Mouse (Mus musculus): ENCODE data around the gene Nolc1. TPM values are rescaled to one million over a fixed set of nuclear protein-coding genes. Genes with fewer than 3 reads are reported as not detected.

Nolc1 gene
- polyA plus RNA-seq, 1 experiment from 2014 or later = 22.5 TPM

DNA sequence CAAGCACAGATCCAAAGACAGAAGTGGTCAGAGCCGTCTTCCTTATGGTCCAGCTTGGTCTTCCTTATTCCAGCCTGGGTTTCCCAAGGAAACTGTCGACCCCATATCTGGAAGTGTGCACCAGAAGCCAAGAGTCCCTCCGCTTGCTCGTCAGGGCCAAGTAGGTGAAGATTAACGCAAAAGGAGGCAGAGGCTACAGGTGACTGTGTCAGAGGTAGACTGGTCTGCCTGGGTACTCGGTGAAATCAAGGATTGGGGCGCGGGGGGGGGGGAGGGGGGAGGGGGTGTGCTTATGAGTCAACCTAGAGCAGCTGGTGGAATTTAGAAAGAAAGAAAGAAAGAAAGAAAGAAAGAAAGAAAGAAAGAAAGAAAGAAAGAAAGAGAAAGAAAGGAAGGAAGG lies 55.6 kb downstream of the Nolc1 start:
- H3K4me3 ChIP-seq (ENCODE audit: low read depth, low read length) = peak overlapping the region; percentile 28; the same call in 1 of the 2 replicates
- H3K4me2 ChIP-seq (replicated peaks; ENCODE audit: low read depth, low read length) = peak overlapping the region; percentile 50
- no peak for DNase-seq (ENCODE audit: low spot score)
- no peak overlapping the region for H3K27ac ChIP-seq (ENCODE audit: low read length)
- H3K9me3 ChIP-seq (ENCODE audit: low read length) = no peaks in the 10 kb centered on the region
- H3K27me3 ChIP-seq (replicated peaks; ENCODE audit: insufficient read depth, low read length) = peaks cover 30% of the 10 kb centered on the region
- 7% methylated on average over 7 of the region's 8 CpGs for WGBS
- no peak for ATAC-seq
- no peak overlapping the region for H3K9ac ChIP-seq (replicated peaks; ENCODE audit: low read depth)
- H3K36me3 ChIP-seq (ENCODE audit: insufficient read depth, low read length) = no peaks in the 10 kb centered on the region
- TF ChIP-seq CTCF (IDR thresholded peaks at IDR 0.05) (no peak), EP300 (IDR thresholded peaks at IDR 0.05) (no peak)
- H3K4me1 ChIP-seq (ENCODE audit: insufficient read depth, low read depth, low read length) = peaks cover 13% of the 10 kb centered on the region; the same call in 1 of the 2 replicates

DNA sequence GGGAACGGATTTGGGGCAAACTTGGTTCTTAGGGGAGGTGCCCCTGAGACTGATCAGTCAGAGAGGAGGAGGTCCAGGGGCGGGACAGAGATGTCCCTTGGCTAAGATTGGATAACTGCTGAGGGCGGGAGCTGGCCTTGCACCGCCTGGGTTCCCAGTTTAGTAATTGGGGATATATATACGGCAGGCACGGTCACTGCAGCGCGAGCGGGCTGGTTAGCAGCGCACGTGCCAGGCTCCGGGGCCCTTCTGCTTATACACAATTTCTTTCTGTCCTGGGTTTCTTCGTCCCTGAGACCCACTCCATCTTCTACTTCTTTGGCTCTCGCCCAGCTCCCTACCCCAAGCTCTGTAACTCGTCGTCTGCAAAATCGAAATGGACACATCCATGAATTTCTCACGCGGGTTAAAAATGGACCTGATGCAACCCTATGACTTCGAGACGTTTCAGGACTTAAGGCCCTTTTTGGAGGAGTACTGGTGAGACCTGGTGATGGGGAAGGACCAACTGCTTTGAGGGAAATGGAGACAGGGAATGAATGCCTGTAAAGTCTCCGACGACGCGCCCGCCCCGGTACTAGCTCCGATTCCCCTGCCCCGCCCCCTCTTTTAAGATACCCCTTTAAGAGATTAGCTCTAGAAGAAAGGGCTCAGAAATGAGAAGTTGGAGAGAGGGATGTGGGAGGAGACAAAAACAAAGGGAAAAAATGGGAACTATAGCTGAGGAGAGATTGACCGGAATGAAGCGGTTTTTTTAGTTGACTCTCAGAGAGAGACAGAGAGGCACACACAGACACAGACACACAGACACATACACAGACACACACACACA lies 56.2 kb downstream of the Nolc1 start, which contains the start of gene Elovl3:
Gene Elovl3 (plus strand): TSS at position 204 of the 832 bp plus-strand sequence.
- H3K4me2 ChIP-seq (replicated peaks; ENCODE audit: low read depth, low read length) = peak within 1 kb of the TSS; percentile 50
- DNase-seq (ENCODE audit: low spot score) (peak; percentile 72), ATAC-seq (peak; percentile 76)
- no peak within 1 kb of the TSS for H3K27ac ChIP-seq (ENCODE audit: low read length)
- TF ChIP-seq EP300 (IDR thresholded peaks at IDR 0.05) (no peak), CTCF (IDR thresholded peaks at IDR 0.05) (no peak)
- H3K36me3 ChIP-seq (ENCODE audit: insufficient read depth, low read length) = no peaks in the 10 kb centered on the region
- H3K9me3 ChIP-seq (ENCODE audit: low read length) = no peaks in the 10 kb centered on the region
- peaks cover 36% of the 10 kb centered on the region for H3K27me3 ChIP-seq (replicated peaks; ENCODE audit: insufficient read depth, low read length)
- peaks cover 18% of the 10 kb centered on the region; the same call in 1 of the 2 replicates for H3K4me1 ChIP-seq (ENCODE audit: insufficient read depth, low read depth, low read length)
- H3K9ac ChIP-seq (replicated peaks; ENCODE audit: low read depth) = no peak within 1 kb of the TSS
- 3% methylated on average over 31 of the region's 31 CpGs for WGBS
- peak within 1 kb of the TSS; percentile 28; the same call in 1 of the 2 replicates for H3K4me3 ChIP-seq (ENCODE audit: low read depth, low read length)

DNA sequence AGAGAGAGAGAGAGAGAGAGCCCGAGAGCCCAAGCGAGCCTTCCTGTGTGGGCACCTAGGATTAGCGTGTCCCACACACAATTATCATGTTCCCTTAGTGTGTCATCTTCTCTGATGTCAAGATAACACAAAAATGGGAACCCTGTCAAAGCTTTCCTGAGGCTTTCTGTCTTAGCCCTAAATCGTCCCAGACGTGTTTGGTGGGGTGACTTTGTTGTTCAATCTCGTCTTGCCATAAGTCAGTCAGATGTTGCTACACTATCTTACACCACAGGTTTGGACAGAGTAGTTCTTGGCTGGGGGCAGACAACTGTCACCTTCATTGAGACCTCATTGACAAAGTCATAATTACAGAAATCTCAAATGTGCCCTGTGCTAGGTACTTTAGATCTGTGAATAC lies 56.9 kb downstream of the Nolc1 start:
- peaks cover 18% of the 10 kb centered on the region; the same call in 1 of the 2 replicates for H3K4me1 ChIP-seq (ENCODE audit: insufficient read depth, low read depth, low read length)
- H3K9ac ChIP-seq (replicated peaks; ENCODE audit: low read depth) = no peak overlapping the region
- peaks cover 38% of the 10 kb centered on the region for H3K27me3 ChIP-seq (replicated peaks; ENCODE audit: insufficient read depth, low read length)
- H3K4me2 ChIP-seq (replicated peaks; ENCODE audit: low read depth, low read length) = no peak overlapping the region
- no peak overlapping the region for H3K27ac ChIP-seq (ENCODE audit: low read length)
- H3K9me3 ChIP-seq (ENCODE audit: low read length) = no peaks in the 10 kb centered on the region
- WGBS = 44% methylated on average over 6 of the region's 6 CpGs
- peak; percentile 9 for DNase-seq (ENCODE audit: low spot score)
- TF ChIP-seq CTCF (IDR thresholded peaks at IDR 0.05) = no peak
- TF ChIP-seq EP300 (IDR thresholded peaks at IDR 0.05) = no peak
- no peak overlapping the region for H3K4me3 ChIP-seq (ENCODE audit: low read depth, low read length)
- no peaks in the 10 kb centered on the region for H3K36me3 ChIP-seq (ENCODE audit: insufficient read depth, low read length)
- no peak for ATAC-seq

Other genes starting within 250 kb of the Nolc1 start
- 8.8 and 9.0 TPM in 2 replicates for gene Armh3, start 77.4 kb upstream of the Nolc1 start, polyA plus RNA-seq (2015; fragmentation: Nextera tagmentation; extraction: Ambion mirVana)
- gene Hps6, start 72.4 kb upstream of the Nolc1 start, polyA plus RNA-seq (2015; fragmentation: Nextera tagmentation; extraction: Ambion mirVana) = 8.9 and 9.6 TPM in 2 replicates
- 6.0 and 6.9 TPM in 2 replicates for gene Pprc1, start 31.0 kb upstream of the Nolc1 start, polyA plus RNA-seq (2015; fragmentation: Nextera tagmentation; extraction: Ambion mirVana)
- 96.3 and 107 TPM in 2 replicates for gene Ldb1, start 30.6 kb upstream of the Nolc1 start, polyA plus RNA-seq (2015; fragmentation: Nextera tagmentation; extraction: Ambion mirVana)
- not detected in 2 replicates for gene Elovl3, start 56.0 kb downstream of the Nolc1 start, polyA plus RNA-seq (2015; fragmentation: Nextera tagmentation; extraction: Ambion mirVana)
- not detected in 2 replicates for gene Pitx3, start 72.5 kb downstream of the Nolc1 start, polyA plus RNA-seq (2015; fragmentation: Nextera tagmentation; extraction: Ambion mirVana)
- 32.1 and 34.3 TPM in 2 replicates for gene Gbf1, start 76.6 kb downstream of the Nolc1 start, polyA plus RNA-seq (2015; fragmentation: Nextera tagmentation; extraction: Ambion mirVana)
- gene Nfkb2, start 228.5 kb downstream of the Nolc1 start, polyA plus RNA-seq (2015; fragmentation: Nextera tagmentation; extraction: Ambion mirVana) = 12.5 and 21.1 TPM in 2 replicates

Data from lung, postnatal 0 days (tissue).